Mouse (Mus musculus) CH12.LX (cell line): ENCODE results near the gene Robo2.

Experiments used
- CHD1 ChIP-seq: IDR thresholded peaks from 2 replicates; pipeline ENCODE4 v1.6.1; 2012; ENCODE audit warnings: low read depth, low read length, improper control_type of control experiment, inconsistent platforms
- CTCF ChIP-seq, 2 experiments: IDR thresholded peaks in 1 of 2; conservative IDR thresholded peaks in 1 of 2; 2 replicates each; pipeline ENCODE4 v1.5.1; 2011 to 2012; ENCODE audit warnings: low read depth in 2 of 2, low read length in 2 of 2, improper control_type of control experiment in 1 of 2, inconsistent platforms in 1 of 2, mild to moderate bottlenecking in 1 of 2, moderate library complexity in 1 of 2
- EP300 ChIP-seq: IDR thresholded peaks from 2 replicates; pipeline ENCODE4 v1.6.1; 2011; ENCODE audit warnings: low read length, improper control_type of control experiment
- IRF4 ChIP-seq: IDR thresholded peaks from 2 replicates; pipeline ENCODE4 v1.6.1; 2014; ENCODE audit warnings: low read depth, mild to moderate bottlenecking, inconsistent platforms, low read length, improper control_type of control experiment
- KAT2A ChIP-seq: IDR thresholded peaks from 2 replicates; pipeline ENCODE4 v1.6.1; 2012; ENCODE audit warnings: low read length, improper control_type of control experiment, inconsistent platforms; ENCODE audit not compliant: insufficient replicate concordance
- MAFK ChIP-seq: IDR thresholded peaks from 2 replicates; pipeline ENCODE4 v1.6.1; 2011; ENCODE audit warnings: low read length, improper control_type of control experiment; ENCODE audit not compliant: insufficient replicate concordance
- NELFE ChIP-seq: IDR thresholded peaks from 2 replicates; pipeline ENCODE4 v1.6.1; 2011; ENCODE audit warnings: low read depth, low read length, improper control_type of control experiment
- SIN3A ChIP-seq: IDR thresholded peaks from 2 replicates; pipeline ENCODE4 v1.6.1; 2012; ENCODE audit warnings: low read length, improper control_type of control experiment, inconsistent platforms
- USF1 ChIP-seq: IDR thresholded peaks from 2 replicates; pipeline ENCODE4 v1.6.1; 2014; ENCODE audit warnings: low read depth, mild to moderate bottlenecking, inconsistent platforms, low read length, improper control_type of control experiment
- USF2 ChIP-seq: conservative IDR thresholded peaks from 2 replicates; pipeline ENCODE4 v1.6.1; 2011; ENCODE audit warnings: low read depth, low read length, improper control_type of control experiment
- ZC3H11A ChIP-seq: IDR thresholded peaks from 2 replicates; pipeline ENCODE4 v1.6.1; 2012; ENCODE audit warnings: low read depth, mild to moderate bottlenecking, inconsistent platforms, low read length, improper control_type of control experiment
- ZNF384 ChIP-seq: IDR thresholded peaks from 2 replicates; pipeline ENCODE4 v1.6.1; 2012; ENCODE audit warnings: low read depth, low read length, improper control_type of control experiment, inconsistent platforms

- no peak for TF ChIP-seq CTCF (conservative IDR thresholded peaks at IDR 0.05 in 1 of 2, IDR thresholded peaks at IDR 0.05 in 1 of 2; ENCODE audit: low read depth in 2 of 2, low read length in 2 of 2)
- no peak for TF ChIP-seq ZNF384
- no peak for TF ChIP-seq KAT2A
- TF ChIP-seq CHD1, result no peak
- no peak for TF ChIP-seq USF1
- no peak for TF ChIP-seq EP300
- TF ChIP-seq MAFK, result no peak
- no peak for TF ChIP-seq IRF4
- TF ChIP-seq SIN3A, result no peak
- TF ChIP-seq NELFE, result no peak
- no peak for TF ChIP-seq ZC3H11A
- TF ChIP-seq USF2, result no peak
Observed at GRCm38 (mm10) chr16:73915425-73915824, 496.2 kb downstream of the Robo2 start.
